Mouse (Mus musculus) heart, postnatal 0 days (tissue): ENCODE data around the gene Stk4. TPM values are rescaled to one million over a fixed set of nuclear protein-coding genes. Genes with fewer than 3 reads are reported as not detected.
"Not testable (repeated sequence)": the region's sequence is repeated elsewhere in the genome, so short reads cannot be mapped to it uniquely, and the experiment has no call there.

Experiments used
- ATAC-seq: fragments of 200-750 bp; cut with Nextera tagmentation; 2 replicates; pipeline ENCODE4 v1.8.0; 2017; ENCODE audit warnings: low read depth, moderate number of reproducible peaks, moderate library complexity; ENCODE audit not compliant: insufficient read depth
- DNase-seq: peaks from one replicate; pipeline ENCODE4 v3.0.0-alpha.2; 2016; ENCODE audit warnings: low spot score
- H3K27ac ChIP-seq: fragments of 300-500 bp; sonication (generic); 2 replicates; pipeline ENCODE4 v1.5.1; 2014; ENCODE audit warnings: low read depth, mild to moderate bottlenecking
- H3K27me3 ChIP-seq: fragments of 300-500 bp; sonication (generic); 2 replicates; pipeline ENCODE4 v1.6.1; 2014; ENCODE audit warnings: low read length, mixed read lengths; ENCODE audit not compliant: control insufficient read depth, insufficient read depth
- H3K36me3 ChIP-seq: fragments of 300-500 bp; sonication (generic); replicated peaks from 2 replicates; pipeline ENCODE4 v1.6.1; 2014; ENCODE audit warnings: low read length, mixed read lengths; ENCODE audit not compliant: control insufficient read depth, insufficient read depth
- H3K4me1 ChIP-seq: fragments of 300-500 bp; sonication (generic); 2 replicates; pipeline ENCODE4 v1.6.1; 2014; ENCODE audit warnings: antibody characterized with exemption; ENCODE audit not compliant: control insufficient read depth, insufficient read depth
- H3K4me2 ChIP-seq: fragments of 300-500 bp; sonication (generic); 2 replicates; pipeline ENCODE4 v1.6.1; 2014; ENCODE audit warnings: low read depth, mild to moderate bottlenecking, low read length, moderate library complexity
- H3K4me3 ChIP-seq: fragments of 300-500 bp; sonication (generic); 2 replicates; pipeline ENCODE4 v1.5.1; 2014; ENCODE audit warnings: low read depth, low read length
- H3K9ac ChIP-seq: fragments of 300-500 bp; sonication (generic); replicated peaks from 2 replicates; pipeline ENCODE4 v1.6.1; 2014; ENCODE audit warnings: low read depth, low read length, mixed read lengths
- H3K9me3 ChIP-seq: fragments of 300-500 bp; sonication (generic); replicated peaks from 2 replicates; pipeline ENCODE4 v1.6.1; 2016; ENCODE audit warnings: low read length; ENCODE audit not compliant: control insufficient read depth
- CTCF ChIP-seq: IDR thresholded peaks from 2 replicates; pipeline ENCODE4 v1.5.1; 2016; ENCODE audit warnings: antibody characterized with exemption, control low read depth, low read depth
- EP300 ChIP-seq: IDR thresholded peaks from 2 replicates; pipeline ENCODE4 v1.6.1; 2016; ENCODE audit warnings: antibody characterized with exemption, low read depth
- WGBS: fragments of 180-500 bp; shearing (Covaris S2); extraction: QIAGEN DNeasy Blood & Tissue Kit; methylation state at CpG from one replicate; pipeline ENCODE4 v1.1.7; 2014; 5-methylcytosine and 5-hydroxymethylcytosine counted together
- polyA plus RNA-seq: library from polyadenylated mRNA; unstranded; fragments of >200 nt; fragmentation: Nextera tagmentation; extraction: Ambion mirVana; gene quantifications from 2 replicates; pipeline ENCODE4 v1.2.1, GENCODE M21; 2015
- total RNA-seq: library from RNA; depleted of rRNA; stranded (reverse); fragments of >200 nt; gene quantifications from 2 replicates; pipeline ENCODE4 v1.2.3, GENCODE M21; 2014; ENCODE audit warnings: low replicate concordance

Stk4 gene
- total and polyA plus RNA-seq, 2 experiments from 2014 or later: 8.6 to 16.6 TPM

- Histone ChIP-seq H3K9me3 (no peaks in the 10 kb centered on the region), H3K36me3 (peaks cover 47% of the 10 kb centered on the region), H3K27me3 (peaks cover 15% of the 10 kb centered on the region; the same call in 1 of the 2 replicates), H3K27ac (peak overlapping the region; percentile 77), H3K9ac (no peak overlapping the region), H3K4me2 (peak overlapping the region; percentile 23; the same call in 1 of the 2 replicates), H3K4me3 (no peak overlapping the region), H3K4me1 (peaks cover 14% of the 10 kb centered on the region)
- WGBS: 22% methylated on average over 8 of the region's 8 CpGs
- peak; percentile 86 for DNase-seq
- no peak for TF ChIP-seq CTCF
- TF ChIP-seq EP300: 0 out of 2 replicates have a peak, but pooled peaks have one; percentile 48
- peak; percentile 96 for ATAC-seq
Measured at GRCm38 (mm10) chr2:164053767-164054166, 16.4 kb upstream of the Stk4 start.

- peak overlapping the region; percentile 77; the same call in 1 of the 2 replicates for H3K27ac ChIP-seq
- H3K4me3 ChIP-seq: no peak overlapping the region
- no peak for DNase-seq
- peaks cover 56% of the 10 kb centered on the region for H3K36me3 ChIP-seq
- H3K9me3 ChIP-seq: no peaks in the 10 kb centered on the region
- peaks cover 10% of the 10 kb centered on the region; the same call in 1 of the 2 replicates for H3K27me3 ChIP-seq
- no peak overlapping the region for H3K4me2 ChIP-seq
- TF ChIP-seq CTCF (no peak), EP300 (no peak)
- H3K4me1 ChIP-seq: peaks cover 14% of the 10 kb centered on the region
- H3K9ac ChIP-seq: no peak overlapping the region
- no peak for ATAC-seq
- 82% methylated on average over 8 of the region's 8 CpGs for WGBS
Measured at GRCm38 (mm10) chr2:164054671-164055070, 15.5 kb upstream of the Stk4 start.

- TF ChIP-seq EP300: no peak
- no peak for TF ChIP-seq CTCF
- DNase-seq (no peak), ATAC-seq (no peak)
- Histone ChIP-seq H3K4me3 (no peak overlapping the region), H3K4me1 (0 out of 2 replicates have a peak, but pooled peaks cover 3% of the 10 kb centered on the region), H3K4me2 (no peak overlapping the region), H3K36me3 (peaks cover 71% of the 10 kb centered on the region), H3K9ac (no peak overlapping the region), H3K27me3 (no peaks in the 10 kb centered on the region), H3K27ac (no peak overlapping the region), H3K9me3 (no peaks in the 10 kb centered on the region)
- 89% methylated on average over 8 of the region's 8 CpGs for WGBS
Measured at GRCm38 (mm10) chr2:164059634-164060235, 10.4 kb upstream of the Stk4 start.

GRCm38 (mm10) chr2:164070765-164071436 lies 779 bp downstream of the Stk4 start, which contains the start of gene Tomm34:
TSS of gene Tomm34 (minus strand) at chr2:164071169.
- Histone ChIP-seq H3K9ac (peak within 1 kb of the TSS; percentile 91), H3K4me2 (peak within 1 kb of the TSS; percentile 95), H3K4me1 (peaks cover 15% of the 10 kb centered on the region), H3K27ac (peak within 1 kb of the TSS; percentile 85), H3K9me3 (no peaks in the 10 kb centered on the region), H3K4me3 (peak within 1 kb of the TSS; percentile 88), H3K36me3 (peaks cover 5% of the 10 kb centered on the region), H3K27me3 (no peaks in the 10 kb centered on the region)
- peak; percentile 97 for ATAC-seq
- under 1% methylated on average over 55 of the region's 55 CpGs for WGBS
- peak; percentile 94 for DNase-seq
- TF ChIP-seq CTCF: no peak
- TF ChIP-seq EP300: no peak

GRCm38 (mm10) chr2:164071437-164071820 lies 1.3 kb downstream of the Stk4 start:
- H3K36me3 ChIP-seq, H3K27me3 ChIP-seq, H3K9me3 ChIP-seq, H3K4me3 ChIP-seq, H3K9ac ChIP-seq, DNase-seq, ATAC-seq: not testable (repeated sequence)
- WGBS: 81% methylated on average over 11 of the region's 11 CpGs
- peak overlapping the region; percentile 95 for H3K4me2 ChIP-seq
- peaks cover 15% of the 10 kb centered on the region for H3K4me1 ChIP-seq
- H3K27ac ChIP-seq: peak overlapping the region; percentile 85
